Mouse (Mus musculus): ENCODE results near the gene Mtus2. TPM values are rescaled to one million over a fixed set of nuclear protein-coding genes. Genes with fewer than 3 reads are reported as not detected.
A peak's percentile ranks its signal among the peaks of the same experiment; 100 is the strongest.

Gene Mtus2
- total and polyA plus RNA-seq, 3 experiments, result 0.08 TPM; not detected in 2

DNA sequence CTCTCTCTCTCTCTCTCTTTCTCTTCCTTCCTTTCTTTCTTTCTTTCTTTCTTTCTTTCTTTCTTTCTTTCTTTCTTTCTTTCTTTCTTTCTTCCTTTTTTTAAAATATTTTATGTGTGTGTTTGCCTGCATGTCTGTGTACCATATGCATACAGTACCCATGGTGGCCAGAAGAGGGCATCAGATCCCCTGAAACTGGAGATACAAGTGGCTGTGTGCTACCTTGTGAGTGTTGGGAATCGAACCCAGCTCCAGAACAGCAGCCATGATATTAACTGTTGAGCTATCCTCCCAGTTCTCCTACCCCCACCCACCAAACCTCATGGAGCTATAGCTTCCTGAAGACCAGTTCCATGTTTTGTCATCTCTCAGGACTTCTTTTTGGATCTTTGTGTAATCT, 3.7 kb downstream of the Mtus2 start:
- TF ChIP-seq ZKSCAN1 (IDR thresholded peaks at IDR 0.05; ENCODE audit: low read depth, low read length) (no peak), CTCF (IDR thresholded peaks at IDR 0.05 in 2 of 3, conservative IDR thresholded peaks at IDR 0.05 in 1 of 3; ENCODE audit: control insufficient read depth in 1 of 3, insufficient read depth in 1 of 3, low read depth in 2 of 3, low read length in 3 of 3, poor library complexity in 1 of 3, severe bottlenecking in 1 of 3) (peak; percentile 33 to 36 (median 34); a peak in 5 of 6 replicates)
- H3K27me3 ChIP-seq (ENCODE audit: control insufficient read depth in 1 of 2, insufficient read depth in 2 of 2, low read length in 2 of 2), result no peaks in the 10 kb centered on the region
- no peaks in the 10 kb centered on the region for H3K36me3 ChIP-seq (ENCODE audit: control insufficient read depth in 1 of 2, insufficient read depth in 2 of 2, low read length in 2 of 2)
- no peak overlapping the region for H3K27ac ChIP-seq (ENCODE audit: control insufficient read depth, low read depth, low read length)
- H3K4me3 ChIP-seq (ENCODE audit: control insufficient read depth in 1 of 2, insufficient read depth in 1 of 2, low read depth in 2 of 2, low read length in 2 of 2), result no peak overlapping the region
- no peaks in the 10 kb centered on the region for H3K9me3 ChIP-seq (replicated peaks; ENCODE audit: insufficient read depth, low read length)
- no peak overlapping the region for H3K9ac ChIP-seq (ENCODE audit: control insufficient read depth, low read depth, low read length, poor library complexity, severe bottlenecking)
- peak; percentile 33 for DNase-seq (ENCODE audit: low read depth, low spot score)
- H3K4me1 ChIP-seq (ENCODE audit: control insufficient read depth in 1 of 2, insufficient read depth in 2 of 2, low read length in 2 of 2), result no peaks in the 10 kb centered on the region; a peak in 1 of 4 replicates
- no peaks in the 10 kb centered on the region for H3K79me2 ChIP-seq (ENCODE audit: control insufficient read depth, insufficient read depth, low read length, poor library complexity)

DNA sequence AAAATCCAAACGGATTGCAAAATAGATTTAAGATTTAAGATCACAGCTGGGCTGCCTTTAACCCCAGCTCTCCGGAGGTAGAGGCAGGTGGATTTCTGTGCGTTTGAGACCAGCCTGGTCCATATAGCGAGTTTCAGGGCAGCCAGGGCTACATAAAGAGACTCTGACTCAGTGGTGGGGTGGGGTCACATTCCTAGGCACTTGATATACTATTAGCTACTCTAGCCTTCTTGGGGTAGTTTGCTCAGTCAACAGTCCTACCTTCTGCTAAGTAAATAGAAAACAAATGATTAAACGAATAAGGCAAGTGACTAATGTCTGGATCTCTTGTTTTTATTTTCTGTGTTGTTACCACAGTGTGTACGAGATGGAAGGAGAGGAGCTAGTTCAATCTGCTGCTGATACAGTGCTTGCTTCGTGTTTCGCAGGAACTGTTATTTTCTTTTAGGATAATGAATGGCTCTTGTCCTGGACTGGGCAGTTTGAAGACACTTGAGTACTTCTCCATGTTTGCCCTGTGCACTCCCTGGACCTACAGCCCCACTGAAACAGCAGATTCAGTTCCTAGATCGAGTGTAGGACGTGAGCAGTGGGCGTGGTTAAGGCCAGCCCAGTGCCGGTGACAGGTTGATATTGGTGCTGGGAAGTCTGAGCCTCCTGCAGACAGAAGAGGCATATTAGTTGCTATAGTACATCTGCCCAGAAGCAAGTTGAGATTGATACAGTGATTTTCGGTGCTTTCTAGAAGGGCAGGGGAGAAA, 6.9 kb downstream of the Mtus2 start:
- TF ChIP-seq KAT2A (conservative IDR thresholded peaks at IDR 0.05; ENCODE audit: low read depth, low read length) (no peak), TBP (IDR thresholded peaks at IDR 0.05; ENCODE audit: low read depth, low read length) (no peak), POLR2A (IDR thresholded peaks at IDR 0.05; ENCODE audit: control insufficient read depth in 1 of 2, insufficient read depth in 1 of 2, low read depth in 1 of 2, low read length in 2 of 2, poor library complexity in 1 of 2) (no peak)
- H3K4me1 ChIP-seq (ENCODE audit: control insufficient read depth in 1 of 2, insufficient read depth in 2 of 2, low read length in 2 of 2), result no peaks in the 10 kb centered on the region; a peak in 1 of 4 replicates
- H3K79me2 ChIP-seq (ENCODE audit: control insufficient read depth, insufficient read depth, low read length, poor library complexity), result no peaks in the 10 kb centered on the region
- no peaks in the 10 kb centered on the region for H3K36me3 ChIP-seq (ENCODE audit: control insufficient read depth in 1 of 2, insufficient read depth in 2 of 2, low read length in 2 of 2)
- no peak overlapping the region for H3K4me3 ChIP-seq (ENCODE audit: control insufficient read depth in 1 of 2, insufficient read depth in 1 of 2, low read depth in 2 of 2, low read length in 2 of 2)
- no peak for DNase-seq (ENCODE audit: low read depth, low spot score)
- no peaks in the 10 kb centered on the region for H3K27me3 ChIP-seq (ENCODE audit: control insufficient read depth in 1 of 2, insufficient read depth in 2 of 2, low read length in 2 of 2)
- no peak overlapping the region for H3K9ac ChIP-seq (ENCODE audit: control insufficient read depth, low read depth, low read length, poor library complexity, severe bottlenecking)
- H3K27ac ChIP-seq (ENCODE audit: control insufficient read depth, low read depth, low read length), result no peak overlapping the region
- no peaks in the 10 kb centered on the region for H3K9me3 ChIP-seq (replicated peaks; ENCODE audit: insufficient read depth, low read length)

DNA sequence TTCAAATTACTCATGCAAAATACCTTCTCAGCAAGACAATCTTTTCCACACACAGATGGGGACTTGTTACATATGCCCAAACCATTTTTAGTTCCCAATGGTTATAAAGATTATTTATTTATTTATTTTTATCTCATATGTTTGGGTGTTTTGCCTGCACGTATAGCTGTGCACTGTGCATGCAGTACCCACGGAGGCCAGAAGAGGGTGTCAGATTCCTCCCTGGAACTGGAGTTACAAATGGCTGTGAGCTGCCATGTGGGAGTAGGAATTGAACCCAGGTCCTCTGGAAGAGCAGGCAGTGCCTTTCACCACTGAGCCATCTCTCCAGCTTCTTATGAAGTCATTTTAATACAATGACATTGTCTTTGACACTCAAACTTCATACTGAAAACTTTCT, 7.7 kb downstream of the Mtus2 start:
- no peak overlapping the region for H3K4me3 ChIP-seq (ENCODE audit: control insufficient read depth in 1 of 2, insufficient read depth in 1 of 2, low read depth in 2 of 2, low read length in 2 of 2)
- no peak overlapping the region for H3K27ac ChIP-seq (ENCODE audit: control insufficient read depth, low read depth, low read length)
- DNase-seq (ENCODE audit: low read depth, low spot score), result peak; percentile 19
- H3K9me3 ChIP-seq (replicated peaks; ENCODE audit: insufficient read depth, low read length), result no peaks in the 10 kb centered on the region
- TF ChIP-seq SMC3 (IDR thresholded peaks at IDR 0.05; ENCODE audit: low read depth, low read length), result peak; percentile 29; the same call in 1 of the 2 replicates
- no peak for TF ChIP-seq MAX (IDR thresholded peaks at IDR 0.05; ENCODE audit: low read length)
- peak; percentile 26 to 48 (median 31) for TF ChIP-seq CTCF (IDR thresholded peaks at IDR 0.05 in 2 of 3, conservative IDR thresholded peaks at IDR 0.05 in 1 of 3; ENCODE audit: control insufficient read depth in 1 of 3, insufficient read depth in 1 of 3, low read depth in 2 of 3, low read length in 3 of 3, poor library complexity in 1 of 3, severe bottlenecking in 1 of 3)
- no peaks in the 10 kb centered on the region for H3K27me3 ChIP-seq (ENCODE audit: control insufficient read depth in 1 of 2, insufficient read depth in 2 of 2, low read length in 2 of 2)
- H3K36me3 ChIP-seq (ENCODE audit: control insufficient read depth in 1 of 2, insufficient read depth in 2 of 2, low read length in 2 of 2), result no peaks in the 10 kb centered on the region
- no peaks in the 10 kb centered on the region for H3K79me2 ChIP-seq (ENCODE audit: control insufficient read depth, insufficient read depth, low read length, poor library complexity)
- no peak overlapping the region for H3K9ac ChIP-seq (ENCODE audit: control insufficient read depth, low read depth, low read length, poor library complexity, severe bottlenecking)
- no peaks in the 10 kb centered on the region; a peak in 1 of 4 replicates for H3K4me1 ChIP-seq (ENCODE audit: control insufficient read depth in 1 of 2, insufficient read depth in 2 of 2, low read length in 2 of 2)

DNA sequence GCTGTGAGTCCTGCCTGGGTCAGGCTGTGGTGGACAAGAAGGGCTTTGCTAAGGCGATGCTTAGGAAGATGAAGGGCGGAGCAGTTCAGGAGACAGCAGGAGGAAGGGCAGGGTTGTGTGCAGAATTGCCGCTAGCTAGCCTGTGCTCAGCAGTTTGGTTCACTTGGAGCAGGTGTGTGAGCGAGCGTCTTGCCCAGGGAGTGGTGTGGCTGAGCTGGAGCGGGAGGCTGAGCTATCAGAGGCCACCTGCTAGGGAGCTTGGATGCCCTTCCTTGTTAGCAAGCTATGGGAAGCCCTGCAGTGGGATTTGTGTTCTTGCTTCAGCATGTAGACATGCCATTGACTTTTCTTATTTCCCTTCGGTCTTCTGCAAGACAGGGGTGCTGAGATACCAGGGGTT, 9.5 kb downstream of the Mtus2 start:
- no peak for DNase-seq (ENCODE audit: low read depth, low spot score)
- Histone ChIP-seq H3K79me2 (ENCODE audit: control insufficient read depth, insufficient read depth, low read length, poor library complexity) (no peaks in the 10 kb centered on the region), H3K27me3 (ENCODE audit: control insufficient read depth in 1 of 2, insufficient read depth in 2 of 2, low read length in 2 of 2) (no peaks in the 10 kb centered on the region), H3K36me3 (ENCODE audit: control insufficient read depth in 1 of 2, insufficient read depth in 2 of 2, low read length in 2 of 2) (no peaks in the 10 kb centered on the region), H3K4me1 (ENCODE audit: control insufficient read depth in 1 of 2, insufficient read depth in 2 of 2, low read length in 2 of 2) (no peaks in the 10 kb centered on the region), H3K9ac (ENCODE audit: control insufficient read depth, low read depth, low read length, poor library complexity, severe bottlenecking) (no peak overlapping the region), H3K27ac (ENCODE audit: control insufficient read depth, low read depth, low read length) (no peak overlapping the region), H3K9me3 (replicated peaks; ENCODE audit: insufficient read depth, low read length) (no peaks in the 10 kb centered on the region), H3K4me3 (ENCODE audit: control insufficient read depth in 1 of 2, insufficient read depth in 1 of 2, low read depth in 2 of 2, low read length in 2 of 2) (no peak overlapping the region)
- TF ChIP-seq USF1 (IDR thresholded peaks at IDR 0.05; ENCODE audit: low read depth, low read length) (no peak), E2F4 (IDR thresholded peaks at IDR 0.05; ENCODE audit: borderline replicate concordance, low read depth, low read length) (no peak), SIN3A (IDR thresholded peaks at IDR 0.05; ENCODE audit: low read length) (no peak), MYB (IDR thresholded peaks at IDR 0.05; ENCODE audit: low read depth, low read length) (no peak), ETS1 (IDR thresholded peaks at IDR 0.05; ENCODE audit: low read depth, low read length) (no peak), MAFK (IDR thresholded peaks at IDR 0.05; ENCODE audit: borderline replicate concordance, low read depth, low read length) (no peak), MAZ (IDR thresholded peaks at IDR 0.05; ENCODE audit: low read depth, low read length) (no peak), POLR2AphosphoS5 (IDR thresholded peaks at IDR 0.05; ENCODE audit: borderline replicate concordance, low read depth, low read length) (no peak), MXI1 (IDR thresholded peaks at IDR 0.05; ENCODE audit: low read depth, low read length) (no peak), MEF2A (IDR thresholded peaks at IDR 0.05; ENCODE audit: extremely low read depth, insufficient replicate concordance, low read depth, low read length, poor library complexity, severe bottlenecking) (no peak), MAX (IDR thresholded peaks at IDR 0.05; ENCODE audit: low read length) (no peak), CHD1 (IDR thresholded peaks at IDR 0.05; ENCODE audit: low read depth, low read length) (no peak), NRF1 (IDR thresholded peaks at IDR 0.05; ENCODE audit: insufficient read depth, low read depth, low read length, poor library complexity, severe bottlenecking) (no peak)
